Mouse (Mus musculus) stomach, embryonic 15.5 days (tissue): ENCODE results near the gene Isoc2a. TPM values are rescaled to one million over a fixed set of nuclear protein-coding genes. Genes with fewer than 3 reads are reported as not detected.

Experiments used
- ATAC-seq: fragments of 200-750 bp; cut with Nextera tagmentation; 2 replicates; pipeline ENCODE4 v1.8.0; 2017; ENCODE audit warnings: low read depth, moderate number of reproducible peaks, moderate TSS enrichment; ENCODE audit not compliant: insufficient read depth, low FRiP score
- H3K27ac ChIP-seq: fragments of 300-500 bp; sonication (generic); 2 replicates; pipeline ENCODE4 v1.5.1; 2015; ENCODE audit warnings: mild to moderate bottlenecking, inconsistent platforms
- H3K27me3 ChIP-seq: fragments of 300-500 bp; sonication (generic); replicated peaks from 2 replicates; pipeline ENCODE4 v1.6.1; 2015; ENCODE audit warnings: inconsistent platforms
- H3K36me3 ChIP-seq: fragments of 300-500 bp; sonication (generic); 2 replicates; pipeline ENCODE4 v1.6.1; 2015; ENCODE audit warnings: inconsistent platforms
- H3K4me1 ChIP-seq: fragments of 300-500 bp; sonication (generic); 2 replicates; pipeline ENCODE4 v1.6.1; 2015; ENCODE audit warnings: inconsistent platforms
- H3K4me2 ChIP-seq: fragments of 300-500 bp; sonication (generic); 2 replicates; pipeline ENCODE4 v1.6.1; 2015; ENCODE audit warnings: mild to moderate bottlenecking, inconsistent platforms
- H3K4me3 ChIP-seq: fragments of 300-500 bp; sonication (generic); replicated peaks from 2 replicates; pipeline ENCODE4 v1.5.1; 2015; ENCODE audit warnings: inconsistent platforms
- H3K9ac ChIP-seq: fragments of 300-500 bp; sonication (generic); 2 replicates; pipeline ENCODE4 v1.6.1; 2015; ENCODE audit warnings: inconsistent platforms
- H3K9me3 ChIP-seq: fragments of 300-500 bp; sonication (generic); 2 replicates; pipeline ENCODE4 v1.6.1; 2016; ENCODE audit warnings: inconsistent platforms
- whole genome bisulfite sequencing: fragments of 180-500 bp; shearing (Covaris S2); methylation state at CpG from one replicate; pipeline ENCODE4 v1.1.7; 2015; 5-methylcytosine and 5-hydroxymethylcytosine counted together
- polyA plus RNA-seq: library from polyadenylated mRNA; unstranded; fragments of >200 nt; fragmentation: Nextera tagmentation; extraction: Ambion mirVana; gene quantifications from 2 replicates; pipeline ENCODE4 v1.2.1, GENCODE M21; 2015

Gene Isoc2a
- polyA plus RNA-seq, 1 experiment from 2014 or later: 1.1 TPM

- Histone ChIP-seq H3K4me2 (no peak overlapping the region), H3K36me3 (no peaks in the 10 kb centered on the region), H3K9ac (no peak overlapping the region), H3K27ac (no peak overlapping the region), H3K9me3 (no peaks in the 10 kb centered on the region), H3K4me3 (no peak overlapping the region), H3K27me3 (no peaks in the 10 kb centered on the region), H3K4me1 (peaks cover 5% of the 10 kb centered on the region; the same call in 1 of the 2 replicates)
- 57% methylated on average over 8 of the region's 8 CpGs for WGBS
- ATAC-seq: no peak
These were observed 24.2 kb downstream of the Isoc2a start for GRCm38 (mm10) chr7:4901171-4901570.

DNA sequence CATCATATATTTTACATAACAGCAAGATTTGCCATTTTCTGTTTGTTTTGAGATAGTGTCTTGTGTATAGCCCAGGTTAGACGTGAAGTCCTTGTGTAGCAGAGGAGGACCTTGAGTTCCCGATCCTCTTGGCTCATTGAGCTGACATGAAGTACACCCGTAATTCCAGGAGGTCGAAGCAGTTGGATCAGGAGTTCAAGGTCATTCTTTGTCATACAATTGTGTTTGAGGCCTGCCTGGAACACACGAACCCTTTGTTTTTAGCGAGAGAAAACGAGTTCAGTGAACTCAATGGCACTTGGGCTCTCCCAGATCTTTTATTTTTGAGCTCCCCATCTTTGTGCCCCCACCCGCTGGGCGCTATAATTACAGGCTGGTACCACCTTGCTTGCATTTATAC lies 25.5 kb downstream of the Isoc2a start:
- Histone ChIP-seq H3K9me3 (no peaks in the 10 kb centered on the region), H3K27ac (no peak overlapping the region), H3K4me2 (no peak overlapping the region), H3K9ac (no peak overlapping the region), H3K4me3 (no peak overlapping the region), H3K36me3 (no peaks in the 10 kb centered on the region), H3K4me1 (peaks cover 5% of the 10 kb centered on the region; the same call in 1 of the 2 replicates), H3K27me3 (no peaks in the 10 kb centered on the region)
- 72% methylated on average over 9 of the region's 9 CpGs for WGBS
- ATAC-seq: no peak

DNA sequence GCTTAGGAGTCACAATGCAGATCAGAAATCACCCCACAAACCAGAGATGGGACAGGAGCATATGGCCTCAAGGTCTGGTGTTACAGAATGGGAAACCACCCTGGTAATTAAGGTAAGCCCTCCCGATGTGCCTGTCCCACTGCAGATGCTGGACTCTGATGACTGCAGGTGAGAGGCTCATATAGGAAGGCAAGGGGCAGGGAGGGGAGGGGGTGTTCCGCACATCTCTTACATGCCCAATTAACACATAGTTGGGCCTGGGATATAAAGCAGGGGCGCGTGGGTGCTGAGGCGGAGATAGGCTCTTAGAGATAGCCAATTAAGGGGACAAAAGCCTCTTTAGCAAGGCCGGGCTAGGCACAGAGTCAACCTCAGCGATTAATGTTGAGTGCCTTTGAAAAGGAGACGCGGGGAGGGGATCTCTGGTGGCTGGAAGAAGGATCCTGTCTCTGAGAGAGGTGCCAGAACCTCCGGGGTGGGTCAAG lies 29.6 kb downstream of the Isoc2a start, which contains the start of gene Gm36210:
Gm36210 (minus strand) TSS at position 51 of the 485 bp plus-strand sequence.
- no peak within 1 kb of the TSS for H3K4me3 ChIP-seq
- H3K9ac ChIP-seq: no peak within 1 kb of the TSS
- H3K4me1 ChIP-seq: no peaks in the 10 kb centered on the region
- H3K36me3 ChIP-seq: no peaks in the 10 kb centered on the region
- H3K4me2 ChIP-seq: no peak within 1 kb of the TSS
- H3K9me3 ChIP-seq: no peaks in the 10 kb centered on the region
- no peaks in the 10 kb centered on the region for H3K27me3 ChIP-seq
- ATAC-seq: no peak
- WGBS: 66% methylated on average over 10 of the region's 10 CpGs
- H3K27ac ChIP-seq: no peak within 1 kb of the TSS

DNA sequence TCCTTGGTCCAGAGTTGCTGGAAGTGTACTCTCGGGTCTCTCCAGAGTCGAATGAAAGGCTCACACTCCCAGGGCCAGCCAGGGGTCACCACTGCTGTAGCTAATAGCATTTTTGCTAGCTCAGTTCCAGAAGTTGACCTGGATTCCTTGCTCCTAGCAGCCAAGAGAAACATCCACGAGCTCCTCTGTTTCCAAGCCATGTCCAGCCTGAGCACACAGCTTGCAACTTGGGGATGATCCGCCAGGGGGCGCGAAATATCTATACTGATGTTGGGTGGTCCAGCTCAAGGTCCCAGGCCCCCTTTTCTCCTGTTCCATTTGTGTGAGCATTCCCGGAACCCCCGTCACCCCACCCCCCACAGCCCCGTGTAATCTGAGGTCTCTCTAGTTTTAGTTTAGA lies 34.6 kb downstream of the Isoc2a start:
- no peaks in the 10 kb centered on the region for H3K27me3 ChIP-seq
- WGBS: 27% methylated on average over 9 of the region's 9 CpGs
- ATAC-seq: no peak
- H3K27ac ChIP-seq: no peak overlapping the region
- H3K4me1 ChIP-seq: peaks cover 15% of the 10 kb centered on the region
- no peak overlapping the region for H3K4me3 ChIP-seq
- no peaks in the 10 kb centered on the region for H3K9me3 ChIP-seq
- no peak overlapping the region for H3K4me2 ChIP-seq
- no peaks in the 10 kb centered on the region for H3K36me3 ChIP-seq
- no peak overlapping the region for H3K9ac ChIP-seq

- Histone ChIP-seq H3K27ac (no peak overlapping the region), H3K9me3 (no peaks in the 10 kb centered on the region), H3K4me1 (peaks cover 19% of the 10 kb centered on the region), H3K27me3 (no peaks in the 10 kb centered on the region), H3K4me3 (no peak overlapping the region), H3K36me3 (no peaks in the 10 kb centered on the region), H3K4me2 (no peak overlapping the region), H3K9ac (no peak overlapping the region)
- 55% methylated on average over 5 of the region's 5 CpGs for WGBS
- ATAC-seq: no peak
These were observed 35.3 kb downstream of the Isoc2a start for GRCm38 (mm10) chr7:4912248-4912647.

DNA sequence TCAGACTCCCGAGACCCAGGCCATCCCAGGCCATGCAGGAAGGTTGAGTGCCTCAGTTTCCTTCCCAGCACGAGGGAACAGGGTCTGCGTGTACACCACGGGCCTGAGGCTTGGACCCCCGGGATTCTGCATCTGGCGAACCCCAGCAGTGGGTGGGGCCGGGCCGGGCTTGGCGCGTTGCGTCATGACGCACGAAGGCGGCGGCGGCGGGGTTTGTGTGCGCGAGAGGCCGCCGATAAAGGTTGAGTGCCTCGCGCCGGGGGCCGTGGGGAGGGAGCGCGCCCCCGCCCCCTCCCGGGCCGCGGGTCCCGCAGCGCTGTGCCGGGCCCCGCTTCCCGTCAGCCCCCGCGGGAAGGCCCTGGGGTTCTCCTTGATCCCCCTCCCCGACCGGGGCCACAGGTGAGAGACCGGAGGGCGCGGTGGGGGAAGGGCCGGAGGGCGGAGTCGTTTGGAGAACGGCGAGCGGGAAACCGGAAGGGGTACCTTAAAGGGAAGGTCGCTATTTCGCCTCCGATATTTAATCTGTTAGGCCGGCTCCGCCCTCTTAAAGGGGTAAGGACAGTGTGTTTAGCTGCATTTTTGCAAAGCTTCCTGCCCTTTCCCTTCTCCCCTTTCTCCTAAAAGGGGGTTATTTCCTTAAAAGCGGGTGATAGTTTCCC lies 38.2 kb downstream of the Isoc2a start, which contains the start of gene Zfp628:
Zfp628 (plus strand) TSS at position 211 of the 659 bp plus-strand sequence.
- WGBS: 0% methylated on average over 49 of the region's 56 CpGs
- Histone ChIP-seq H3K9me3 (no peaks in the 10 kb centered on the region), H3K36me3 (peaks cover 19% of the 10 kb centered on the region), H3K27me3 (no peaks in the 10 kb centered on the region), H3K27ac (peak within 1 kb of the TSS; percentile 94), H3K4me3 (peak within 1 kb of the TSS; percentile 72), H3K9ac (peak within 1 kb of the TSS; percentile 86), H3K4me2 (peak within 1 kb of the TSS; percentile 73), H3K4me1 (peaks cover 19% of the 10 kb centered on the region)
- ATAC-seq: peak; percentile 91

GRCm38 (mm10) chr7:4915669-4916416 lies 38.9 kb downstream of the Isoc2a start:
- ATAC-seq: peak; percentile 38; the same call in 1 of the 2 replicates
- Histone ChIP-seq H3K27me3 (no peaks in the 10 kb centered on the region), H3K27ac (peak overlapping the region; percentile 94), H3K36me3 (peaks cover 26% of the 10 kb centered on the region), H3K4me1 (peaks cover 21% of the 10 kb centered on the region), H3K4me3 (peak overlapping the region; percentile 72), H3K9ac (peak overlapping the region; percentile 58), H3K9me3 (no peaks in the 10 kb centered on the region), H3K4me2 (peak overlapping the region; percentile 73)
- 11% methylated on average over 14 of the region's 14 CpGs for WGBS

GRCm38 (mm10) chr7:4917494-4917893 lies 40.5 kb downstream of the Isoc2a start:
- H3K27ac ChIP-seq: no peak overlapping the region
- H3K9ac ChIP-seq: no peak overlapping the region
- WGBS: 89% methylated on average over 2 of the region's 2 CpGs
- peaks cover 31% of the 10 kb centered on the region for H3K36me3 ChIP-seq
- H3K4me3 ChIP-seq: no peak overlapping the region
- no peaks in the 10 kb centered on the region for H3K9me3 ChIP-seq
- peaks cover 28% of the 10 kb centered on the region for H3K4me1 ChIP-seq
- no peak overlapping the region for H3K4me2 ChIP-seq
- no peak for ATAC-seq
- H3K27me3 ChIP-seq: no peaks in the 10 kb centered on the region

DNA sequence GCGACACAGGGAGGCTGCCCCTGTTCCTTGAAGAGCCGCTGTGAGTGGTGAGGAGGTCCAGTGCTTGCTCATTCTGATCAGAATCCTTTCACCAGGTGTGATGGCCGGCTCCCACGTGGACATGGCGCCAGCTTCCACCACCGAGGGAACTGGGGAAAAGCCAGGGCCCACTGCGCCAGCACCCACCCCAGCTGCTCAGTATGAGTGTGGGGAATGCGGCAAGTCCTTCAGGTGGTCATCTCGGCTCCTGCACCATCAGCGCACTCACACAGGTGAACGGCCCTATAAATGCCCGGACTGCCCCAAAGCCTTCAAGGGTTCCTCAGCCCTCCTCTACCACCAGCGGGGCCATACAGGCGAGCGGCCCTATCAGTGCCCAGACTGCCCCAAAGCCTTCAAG lies 41.7 kb downstream of the Isoc2a start:
- Histone ChIP-seq H3K4me3 (no peak overlapping the region), H3K27ac (no peak overlapping the region), H3K9me3 (no peaks in the 10 kb centered on the region), H3K4me2 (no peak overlapping the region), H3K36me3 (peaks cover 31% of the 10 kb centered on the region), H3K9ac (no peak overlapping the region), H3K27me3 (no peaks in the 10 kb centered on the region), H3K4me1 (peaks cover 40% of the 10 kb centered on the region)
- WGBS: 91% methylated on average over 15 of the region's 15 CpGs
- no peak for ATAC-seq

- ATAC-seq: no peak
- H3K36me3 ChIP-seq: peaks cover 31% of the 10 kb centered on the region
- H3K9me3 ChIP-seq: no peaks in the 10 kb centered on the region
- no peak overlapping the region for H3K27ac ChIP-seq
- no peak overlapping the region for H3K4me3 ChIP-seq
- 88% methylated on average over 21 of the region's 21 CpGs for WGBS
- no peaks in the 10 kb centered on the region for H3K27me3 ChIP-seq
- H3K4me2 ChIP-seq: no peak overlapping the region
- H3K9ac ChIP-seq: no peak overlapping the region
- H3K4me1 ChIP-seq: peaks cover 44% of the 10 kb centered on the region
These were observed 42.1 kb downstream of the Isoc2a start for GRCm38 (mm10) chr7:4919096-4919495.

- H3K36me3 ChIP-seq: peaks cover 31% of the 10 kb centered on the region
- no peak overlapping the region for H3K4me2 ChIP-seq
- no peak overlapping the region for H3K4me3 ChIP-seq
- peaks cover 43% of the 10 kb centered on the region for H3K4me1 ChIP-seq
- 85% methylated on average over 21 of the region's 21 CpGs for WGBS
- H3K27ac ChIP-seq: no peak overlapping the region
- no peak for ATAC-seq
- no peaks in the 10 kb centered on the region for H3K27me3 ChIP-seq
- H3K9ac ChIP-seq: no peak overlapping the region
- H3K9me3 ChIP-seq: no peaks in the 10 kb centered on the region
These were observed 43.0 kb downstream of the Isoc2a start for GRCm38 (mm10) chr7:4919971-4920370.

- 89% methylated on average over 19 of the region's 19 CpGs for WGBS
- Histone ChIP-seq H3K4me3 (no peak overlapping the region), H3K27me3 (no peaks in the 10 kb centered on the region), H3K36me3 (peaks cover 31% of the 10 kb centered on the region), H3K9ac (no peak overlapping the region), H3K4me2 (no peak overlapping the region), H3K9me3 (no peaks in the 10 kb centered on the region), H3K27ac (peak overlapping the region; percentile 59), H3K4me1 (peaks cover 48% of the 10 kb centered on the region)
- no peak for ATAC-seq
These were observed 43.5 kb downstream of the Isoc2a start for GRCm38 (mm10) chr7:4920496-4920895.
